14 mouse cellular contexts compared by ENCODE assay signal in the genomic region with DNA sequence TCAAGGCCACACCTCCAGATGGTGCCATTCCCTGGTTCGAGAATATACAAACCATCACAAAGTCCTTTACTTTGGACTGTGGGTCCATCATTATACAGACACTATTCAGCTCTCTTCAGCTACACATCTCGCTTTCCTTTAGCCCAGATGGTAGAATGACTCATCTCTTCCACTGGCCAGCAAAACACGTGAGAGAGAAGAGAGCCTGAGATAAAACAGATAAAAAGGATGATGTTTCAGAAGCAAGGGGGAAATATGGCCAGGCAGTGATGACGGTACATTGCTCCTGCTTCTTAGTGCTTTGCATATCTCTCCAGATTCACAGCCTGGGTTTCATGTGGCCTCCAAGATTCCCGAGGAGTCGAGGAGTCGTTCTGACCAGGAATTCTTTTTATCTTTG. TPM values are rescaled to one million over a fixed set of nuclear protein-coding genes. Genes with fewer than 3 reads are reported as not detected.
DNase-seq lines count a peak whose midpoint lies in the region; ATAC-seq lines count a peak whose summit lies in the region.
"Had no signal": no experiment of that assay in that cellular context is flagged by ENCODE, and none has a peak within 500 bp of the region (broad histone marks: within the 10 kb centered on the region; RNA-seq: fewer than 3 reads in every experiment).

No protein-coding gene starts in this region.

- intact Hi-C loops in left cerebral cortex, postnatal 10 days (cut with DNase I), result no loop called here
- intact Hi-C loops in left cerebral cortex, postnatal 25 days (cut with DNase I), result no loop called here

- ATAC-seq in forebrain, embryonic 15.5 days (replicated peaks), result no peak
- no peak for ATAC-seq in forebrain, embryonic 14.5 days

- H3K27me3 ChIP-seq in forebrain, embryonic 15.5 days, result no peaks in the 10 kb centered on the region
- H3K27me3 ChIP-seq in forebrain, embryonic 14.5 days (replicated peaks; ENCODE audit: control insufficient read depth, insufficient read depth, low read length), result no peaks in the 10 kb centered on the region
- H3K27me3 ChIP-seq: megakaryocyte, embryonic 14.5 days had no signal

- no peak overlapping the region for H3K9ac ChIP-seq in forebrain, embryonic 15.5 days (replicated peaks)
- no peak overlapping the region for H3K9ac ChIP-seq in forebrain, embryonic 14.5 days (ENCODE audit: low read length)

- 0 out of 2 replicates have a peak, but pooled peaks cover 4% of the 10 kb centered on the region for H3K4me1 ChIP-seq in forebrain, embryonic 15.5 days
- no peaks in the 10 kb centered on the region for H3K4me1 ChIP-seq in forebrain, embryonic 14.5 days (ENCODE audit: control insufficient read depth, insufficient read depth, low read length)

- DNase-seq in forebrain, embryonic 14.5 days (ENCODE audit: low spot score), result no peak
- peak; percentile 17 to 35 for DNase-seq in left cerebral cortex, adult 18-20 months (ENCODE audit: low spot score in 2 of 2)
- DNase-seq in left cerebral cortex, postnatal 10 days (ENCODE audit: extremely low spot score in 1 of 2, low spot score in 2 of 2), result no peak
- peak; percentile 93 for DNase-seq in MN1 (ENCODE audit: low spot score)
- DNase-seq in left cerebral cortex, postnatal 25 days (ENCODE audit: low spot score in 2 of 2), result peak; percentile 23 to 88
- DNase-seq in gastrocnemius, postnatal 10 days, result no peak
- DNase-seq in lung, postnatal 10 days, result no peak
- DNase-seq: B cell, adult 2 months; gastrocnemius, postnatal 25 days; lung, adult 18-20 months had no signal

- H3K9me3 ChIP-seq in forebrain, embryonic 15.5 days, result no peaks in the 10 kb centered on the region
- no peaks in the 10 kb centered on the region for H3K9me3 ChIP-seq in forebrain, embryonic 14.5 days (replicated peaks; ENCODE audit: control insufficient read depth, low read length)
- H3K9me3 ChIP-seq: megakaryocyte, embryonic 14.5 days had no signal

- no peaks in the 10 kb centered on the region for H3K36me3 ChIP-seq in forebrain, embryonic 15.5 days
- no peaks in the 10 kb centered on the region for H3K36me3 ChIP-seq in forebrain, embryonic 14.5 days (ENCODE audit: control insufficient read depth, insufficient read depth, low read length)

- peak overlapping the region; percentile 9; the same call in 1 of the 2 replicates for H3K27ac ChIP-seq in forebrain, embryonic 15.5 days (replicated peaks)
- no peak overlapping the region for H3K27ac ChIP-seq in forebrain, embryonic 14.5 days (ENCODE audit: low read depth, low read length)
- H3K27ac ChIP-seq: kidney, postnatal 0 days had no signal

- H3K4me2 ChIP-seq in forebrain, embryonic 15.5 days (replicated peaks), result no peak overlapping the region
- H3K4me2 ChIP-seq in forebrain, embryonic 14.5 days (ENCODE audit: low read length), result no peak overlapping the region

- no peak overlapping the region for H3K4me3 ChIP-seq in forebrain, embryonic 15.5 days
- H3K4me3 ChIP-seq in forebrain, embryonic 14.5 days (ENCODE audit: low read depth, low read length), result no peak overlapping the region
- H3K4me3 ChIP-seq: erythroblast, embryonic 14.5 days; megakaryocyte, embryonic 14.5 days had no signal

- WGBS in forebrain, embryonic 15.5 days, result 69% methylated on average over 7 of the region's 7 CpGs
- WGBS in forebrain, embryonic 14.5 days, result 81% methylated on average over 7 of the region's 7 CpGs

RNA-seq across cellular contexts. Expression of a gene that starts 10.0 kb away (rescaled TPM):
- polyA plus RNA-seq in forebrain, embryonic 15.5 days (2015; fragmentation: Nextera tagmentation; extraction: Ambion mirVana), result 127 and 141 TPM in 2 replicates
- polyA plus RNA-seq in forebrain, embryonic 14.5 days (2014; fragmentation: Nextera tagmentation; extraction: Ambion mirVana), result 125 and 147 TPM in 2 replicates
- total RNA-seq in left cerebral cortex, adult 18-20 months (2021), result 100 to 1,000 TPM; 438 to 460 TPM
- total RNA-seq in left cerebral cortex, postnatal 10 days (2021), result 100 to 1,000 TPM; 361 to 375 TPM
- 100 to 1,000 TPM; 434 to 438 TPM for total RNA-seq in left cerebral cortex, postnatal 25 days (2021)
- total RNA-seq in gastrocnemius, postnatal 10 days (2021), result 100 to 1,000 TPM; 134 to 152 TPM

Comparison
In these comparisons a context has a peak if more than half of its experiments do, and no peak if none do; other contexts are left out.
1. DNase-seq: peak in left cerebral cortex, adult 18-20 months (2 of 2), MN1 (single experiment) and left cerebral cortex, postnatal 25 days (2 of 2); none in forebrain, embryonic 14.5 days (single experiment), left cerebral cortex, postnatal 10 days (0 of 2), gastrocnemius, postnatal 10 days (single experiment) and lung, postnatal 10 days (single experiment).